Mouse (Mus musculus) right cerebral cortex, postnatal 10 days (tissue): ENCODE measurements around the gene Fgfr2.

Source experiments
- DNase-seq, 2 experiments: peaks; one replicate each; pipeline ENCODE4 v3.0.0; 2021; ENCODE audit warnings: low spot score in 2 of 2

Gene Fgfr2

GRCm38 (mm10) chr7:130649257-130649656 lies 2473.9 kb downstream of the Fgfr2 start:
- no peak for DNase-seq

DNA sequence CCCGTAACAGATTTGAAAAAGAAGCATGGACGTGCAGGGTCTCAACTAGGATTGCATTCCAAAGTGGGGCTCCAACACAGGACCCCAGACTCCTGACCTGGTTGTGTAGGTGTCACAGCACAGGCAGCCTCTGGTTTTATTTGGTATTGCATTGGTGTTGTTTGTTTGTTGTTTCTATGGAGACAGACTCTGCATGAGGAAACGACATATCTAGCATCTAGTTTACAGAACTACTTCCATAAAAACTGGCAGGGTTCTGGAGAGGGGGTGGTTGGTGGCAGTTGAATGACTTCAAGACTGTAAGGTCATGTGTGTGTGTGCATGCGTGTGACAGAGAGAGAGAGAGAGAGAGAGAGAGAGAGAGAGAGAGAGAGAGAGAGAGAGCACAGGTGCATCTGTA lies 2475.1 kb downstream of the Fgfr2 start:
- DNase-seq, result no peak

DNA sequence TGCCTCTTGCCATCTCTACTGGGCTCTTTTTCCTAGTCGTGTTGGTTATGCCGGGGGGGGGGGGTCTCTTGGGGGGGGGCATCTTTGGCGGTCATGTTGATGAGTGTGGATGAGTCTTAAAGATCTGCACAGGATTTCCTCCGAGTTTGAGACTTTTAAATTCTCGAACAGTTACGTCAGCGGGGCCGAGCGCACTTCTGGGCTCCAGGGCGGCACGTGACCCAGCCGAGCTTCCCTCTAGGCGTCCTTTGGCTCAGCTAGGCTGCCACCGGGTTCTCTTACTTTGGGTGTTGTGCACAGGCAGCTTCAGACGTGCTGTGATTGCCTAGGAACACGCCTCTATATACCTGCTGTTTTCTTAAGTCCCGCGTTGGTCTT lies 2476.4 kb downstream of the Fgfr2 start:
- no peak for DNase-seq

- peak in 1 of 2 experiments; percentile 35 for DNase-seq
Observed at GRCm38 (mm10) chr7:130645994-130646761, 2477.0 kb downstream of the Fgfr2 start.

GRCm38 (mm10) chr7:130645332-130645993 lies 2477.7 kb downstream of the Fgfr2 start:
- DNase-seq, result no peak

DNA sequence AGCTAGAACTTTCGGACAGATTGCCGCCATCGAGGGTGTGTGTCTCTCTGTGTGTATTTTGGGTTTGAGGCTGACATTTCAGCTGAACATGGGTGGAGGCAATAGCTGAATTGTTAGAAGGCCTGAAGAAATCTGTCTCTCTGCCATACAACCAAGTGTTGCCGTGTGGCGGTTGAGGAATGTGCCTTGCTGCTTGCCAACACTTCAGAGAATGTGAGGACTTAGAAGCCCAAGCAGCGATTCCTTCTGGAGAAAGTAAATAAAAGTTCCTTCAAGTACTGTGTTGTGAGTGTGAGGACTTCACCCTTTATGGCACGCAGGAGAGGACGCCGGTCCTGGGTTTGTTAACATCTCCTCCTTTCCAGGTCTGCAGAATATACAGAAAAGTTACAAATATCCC lies 2482.5 kb downstream of the Fgfr2 start:
- peak; percentile 33 to 38 for DNase-seq

GRCm38 (mm10) chr7:130637811-130638210 lies 2485.3 kb downstream of the Fgfr2 start:
- DNase-seq, result no peak

DNA sequence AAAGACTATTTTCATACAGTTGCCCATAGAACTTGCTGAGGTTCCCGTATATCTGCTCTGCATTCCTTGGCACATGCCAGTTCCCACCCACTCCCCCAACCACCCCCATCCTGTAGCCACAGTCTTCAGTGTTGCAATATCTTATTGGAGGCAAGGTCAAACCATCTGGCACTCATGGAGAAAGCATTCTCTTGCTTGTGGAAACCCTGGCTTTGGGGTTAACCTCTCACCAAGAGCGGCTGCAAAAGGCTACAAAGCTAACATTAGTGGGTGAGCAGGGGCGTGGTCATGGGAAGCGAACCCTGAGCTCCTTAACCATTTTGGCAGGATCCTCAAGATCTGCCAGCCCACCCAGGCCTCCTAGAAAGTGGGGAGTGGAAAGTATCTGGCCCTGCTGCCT lies 2486.2 kb downstream of the Fgfr2 start:
- DNase-seq, result no peak

DNA sequence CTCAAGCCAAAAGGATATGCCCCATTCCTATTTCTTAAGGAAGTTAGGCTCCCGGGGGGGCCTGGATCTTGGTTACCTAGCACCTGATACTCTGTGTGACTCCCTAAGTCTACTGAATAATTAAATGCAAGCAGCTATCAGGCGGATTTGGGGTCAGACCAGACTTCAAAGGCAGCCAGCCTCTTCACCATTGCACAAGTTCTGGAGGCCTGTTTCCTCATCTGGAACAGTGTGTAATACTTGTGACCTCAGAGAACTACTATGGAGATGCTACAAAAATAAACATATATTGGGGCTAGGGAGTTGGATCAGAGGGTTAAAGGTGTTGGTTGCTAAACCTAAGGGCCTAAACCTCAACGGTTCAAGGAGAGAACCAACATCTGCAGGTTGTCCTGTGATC lies 2486.9 kb downstream of the Fgfr2 start:
- DNase-seq, result no peak

DNA sequence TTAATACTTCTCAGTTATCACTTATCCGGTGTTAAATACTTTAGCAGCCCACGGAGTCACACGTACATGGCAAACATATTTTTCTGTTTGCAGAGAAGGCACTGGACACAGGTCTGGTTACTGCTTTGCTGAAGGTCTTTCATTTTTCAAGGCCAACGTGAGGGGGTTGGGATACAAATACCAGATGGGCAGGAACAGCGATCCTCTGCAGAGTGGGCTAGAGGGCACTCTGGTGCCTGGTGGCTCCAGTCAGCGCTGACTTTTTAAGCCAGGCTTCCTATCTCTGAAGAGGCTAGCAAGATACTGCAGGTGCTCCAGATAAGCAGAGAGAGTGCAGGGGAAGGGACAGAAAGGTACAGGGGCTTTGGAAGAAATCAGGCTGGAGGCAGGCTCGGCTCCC lies 2487.9 kb downstream of the Fgfr2 start:
- no peak for DNase-seq

DNA sequence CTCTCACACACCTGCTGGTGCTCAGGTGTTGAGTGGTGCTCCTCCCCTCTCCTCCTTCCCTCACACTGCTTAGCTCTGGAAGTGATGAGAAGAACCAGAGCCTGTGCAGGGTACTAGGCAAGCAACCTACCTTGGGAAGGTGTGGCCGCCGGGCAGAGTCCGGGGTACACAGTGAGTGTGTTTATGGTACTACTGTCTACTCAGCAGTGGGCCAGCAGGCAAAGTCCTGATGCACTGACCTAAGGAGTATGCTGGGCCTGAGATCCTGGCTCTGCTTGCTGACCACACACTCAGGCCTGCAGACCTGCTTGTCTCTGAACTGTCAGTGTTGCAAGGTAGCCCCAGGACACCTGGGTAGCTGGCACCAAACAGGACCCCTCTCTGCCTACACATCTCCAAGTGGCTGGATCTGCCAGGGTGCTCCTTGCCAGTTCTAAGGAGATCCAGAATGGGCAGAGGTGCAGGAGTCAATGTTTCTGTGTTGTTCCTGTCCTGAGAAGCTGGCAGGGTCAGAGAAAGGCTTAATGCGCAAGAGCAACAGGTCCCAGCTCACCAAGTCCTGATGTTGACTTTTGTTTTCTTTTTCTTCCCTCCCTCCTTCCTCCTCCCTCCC lies 2488.8 kb downstream of the Fgfr2 start:
- DNase-seq, result no peak

DNA sequence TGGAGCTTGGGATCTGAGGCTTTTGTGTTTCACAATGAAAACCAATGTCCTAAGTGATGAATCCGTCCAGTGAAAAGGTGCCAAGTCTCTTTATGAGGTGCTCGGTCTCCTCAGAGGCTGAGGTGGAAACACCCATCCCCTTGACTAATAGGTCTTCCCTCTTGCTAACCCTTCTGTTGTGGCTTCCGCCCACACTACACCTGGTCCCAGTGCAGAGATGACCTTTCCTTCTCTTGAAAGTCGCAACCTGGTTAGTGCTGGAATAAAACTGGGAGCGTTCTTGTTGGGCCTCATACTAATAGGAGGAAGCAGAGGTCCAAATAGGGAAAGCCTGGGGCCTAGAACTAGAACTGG lies 2490.8 kb downstream of the Fgfr2 start:
- DNase-seq, result no peak

- peak; percentile 44 to 60 for DNase-seq
Observed at GRCm38 (mm10) chr7:130631553-130632378, 2491.4 kb downstream of the Fgfr2 start.

- no peak for DNase-seq
Observed at GRCm38 (mm10) chr7:130630956-130631355, 2492.2 kb downstream of the Fgfr2 start.

GRCm38 (mm10) chr7:130629999-130630398 lies 2493.2 kb downstream of the Fgfr2 start:
- DNase-seq, result no peak

DNA sequence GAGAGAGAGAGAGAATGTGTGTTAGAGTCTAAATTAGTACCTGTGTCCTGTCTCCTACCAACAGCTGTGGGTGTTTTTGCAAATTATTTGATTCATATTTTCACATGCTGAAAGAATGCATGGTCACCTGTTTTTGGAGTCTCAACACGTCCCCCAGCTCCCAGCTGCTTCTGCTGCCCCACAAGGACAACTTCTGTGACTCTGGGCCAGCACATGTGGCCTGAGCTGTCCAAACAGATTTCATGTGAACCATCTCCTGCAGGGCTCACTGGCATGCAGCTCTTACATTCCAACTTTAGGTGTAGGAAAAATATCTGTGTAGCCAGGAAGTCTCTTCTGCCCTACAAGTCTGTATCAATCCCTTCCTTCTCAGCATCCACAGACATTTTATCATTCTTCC lies 2494.5 kb downstream of the Fgfr2 start:
- DNase-seq, result no peak

- no peak for DNase-seq
Observed at GRCm38 (mm10) chr7:130625361-130625760, 2497.8 kb downstream of the Fgfr2 start.

- DNase-seq, result no peak
Observed at GRCm38 (mm10) chr7:130624299-130624698, 2498.9 kb downstream of the Fgfr2 start.

DNA sequence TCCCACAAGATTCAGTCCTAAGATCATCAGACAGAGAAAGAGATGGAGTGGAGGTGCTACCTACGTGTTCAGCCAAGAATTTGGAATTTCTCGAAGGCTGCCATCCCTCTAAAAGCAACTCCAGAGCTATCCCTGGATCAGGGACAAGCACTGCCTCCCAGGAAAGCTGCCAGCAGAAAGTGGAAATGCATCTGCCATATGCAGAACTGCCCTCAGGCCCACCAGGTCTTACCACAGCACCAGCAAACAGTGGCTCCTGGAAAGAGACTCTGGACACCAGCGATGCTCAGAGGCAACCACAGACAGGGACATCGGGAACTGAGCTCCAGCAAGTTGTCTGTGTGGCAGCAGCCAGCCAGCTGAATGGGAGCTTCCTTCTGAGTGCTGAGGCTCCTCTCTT lies 2500.8 kb downstream of the Fgfr2 start:
- no peak for DNase-seq

DNA sequence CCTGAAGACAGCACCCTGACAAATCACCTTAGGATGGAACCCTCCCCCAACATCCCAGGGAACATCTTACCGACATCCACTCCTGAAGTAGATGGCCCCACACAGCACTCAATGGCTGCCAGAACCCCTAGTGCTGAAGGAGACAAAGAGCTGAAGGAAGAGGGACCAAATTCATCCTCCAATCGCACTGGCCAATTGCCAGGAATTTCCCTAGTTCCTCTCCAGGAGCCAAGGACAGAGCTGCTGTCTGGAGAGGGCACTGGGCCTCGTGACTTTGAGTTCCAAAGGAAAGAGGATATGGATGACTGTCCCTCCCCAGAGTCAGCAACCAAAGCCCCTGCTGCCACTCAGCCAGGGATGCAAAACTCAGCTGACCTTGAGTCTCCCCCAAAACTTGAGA lies 2501.2 kb downstream of the Fgfr2 start:
- DNase-seq, result no peak

DNA sequence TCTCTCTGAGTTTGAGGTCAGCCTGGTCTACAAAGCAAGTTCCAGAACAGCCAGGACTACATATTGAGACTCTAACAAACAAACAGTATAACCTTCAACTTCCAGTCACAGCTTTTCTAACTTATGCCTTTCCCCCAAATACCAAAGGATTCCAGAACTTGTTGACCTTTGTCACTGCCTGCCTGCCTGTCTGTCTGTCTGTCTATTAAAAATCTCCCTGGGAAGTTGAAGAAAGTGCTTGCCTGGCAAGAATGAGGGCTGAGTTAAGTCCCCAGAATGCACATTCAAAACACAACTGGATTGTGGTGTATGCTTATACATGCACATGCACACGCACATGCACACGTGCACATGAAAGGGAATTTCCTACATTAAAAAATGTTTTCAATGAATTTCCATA lies 2502.1 kb downstream of the Fgfr2 start:
- DNase-seq, result no peak

DNA sequence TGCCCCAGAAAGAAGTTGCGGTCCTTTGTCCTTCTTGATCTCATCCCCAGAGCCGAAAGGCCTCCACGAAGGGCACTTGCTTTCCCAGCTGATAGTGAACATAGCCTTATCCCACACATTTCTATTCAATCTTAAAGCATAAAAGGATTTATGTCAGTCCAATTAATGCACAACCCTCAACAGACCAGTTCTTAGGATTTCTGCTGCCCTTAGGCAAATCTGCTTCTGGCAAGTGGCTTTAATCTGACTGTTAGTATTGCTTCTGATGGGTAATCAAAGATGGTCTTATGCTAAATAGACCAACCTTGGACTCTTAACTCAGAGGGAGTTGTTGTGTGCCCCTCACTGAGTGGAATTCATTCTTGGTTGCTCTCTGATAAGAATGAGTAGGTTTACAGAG lies 2505.6 kb downstream of the Fgfr2 start:
- no peak for DNase-seq
